Mouse (Mus musculus): ENCODE results near the gene Gpat3. TPM values are rescaled to one million over a fixed set of nuclear protein-coding genes. Genes with fewer than 3 reads are reported as not detected.

Gene Gpat3
- polyA plus RNA-seq, 1 experiment, result 4.7 TPM

- Histone ChIP-seq H3K27me3 (ENCODE audit: control insufficient read depth, insufficient read depth, insufficient read length) (no peaks in the 10 kb centered on the region), H3K36me3 (ENCODE audit: control insufficient read depth, insufficient read depth) (no peaks in the 10 kb centered on the region), H3K4me2 (ENCODE audit: low read depth) (no peak overlapping the region), H3K79me2 (ENCODE audit: control insufficient read depth, insufficient read depth) (no peaks in the 10 kb centered on the region), H3K4me3 (no peak overlapping the region), H3ac (ENCODE audit: control insufficient read depth, insufficient read length) (no peak overlapping the region)
- no peak for TF ChIP-seq SRF (IDR thresholded peaks at IDR 0.05; ENCODE audit: control insufficient read depth, insufficient read length, low read depth)
- TF ChIP-seq TCF12 (IDR thresholded peaks at IDR 0.05; ENCODE audit: insufficient read depth, poor library complexity, severe bottlenecking), result no peak
Measured at GRCm38 (mm10) chr5:100871987-100872386, 26.5 kb downstream of the Gpat3 start.

GRCm38 (mm10) chr5:100874721-100875120, 29.2 kb downstream of the Gpat3 start:
- Histone ChIP-seq H3K36me3 (ENCODE audit: control insufficient read depth, insufficient read depth) (no peaks in the 10 kb centered on the region), H3K79me2 (ENCODE audit: control insufficient read depth, insufficient read depth) (no peaks in the 10 kb centered on the region), H3ac (ENCODE audit: control insufficient read depth, insufficient read length) (no peak overlapping the region), H3K4me3 (no peak overlapping the region), H3K4me2 (ENCODE audit: low read depth) (no peak overlapping the region), H3K27me3 (ENCODE audit: control insufficient read depth, insufficient read depth, insufficient read length) (no peaks in the 10 kb centered on the region)
- no peak for TF ChIP-seq TCF3 (IDR thresholded peaks at IDR 0.05; ENCODE audit: insufficient read length, low read depth)
- no peak for TF ChIP-seq SRF (IDR thresholded peaks at IDR 0.05; ENCODE audit: control insufficient read depth, insufficient read length, low read depth)
- TF ChIP-seq MAX (IDR thresholded peaks at IDR 0.05; ENCODE audit: low read depth), result no peak
- TF ChIP-seq TCF12 (IDR thresholded peaks at IDR 0.05; ENCODE audit: insufficient read depth, poor library complexity, severe bottlenecking), result no peak
- TF ChIP-seq MYOD1 (IDR thresholded peaks at IDR 0.05; ENCODE audit: control insufficient read depth in 1 of 3, insufficient read length in 2 of 3, low read depth in 2 of 3), result no peak
- no peak for TF ChIP-seq E2F4 (IDR thresholded peaks at IDR 0.05; ENCODE audit: insufficient read depth)
- no peak for TF ChIP-seq REST (IDR thresholded peaks at IDR 0.05; ENCODE audit: insufficient read depth, insufficient read length)
- no peak for TF ChIP-seq POLR2A (IDR thresholded peaks at IDR 0.05; ENCODE audit: insufficient read length, low read depth)
- TF ChIP-seq POLR2AphosphoS2 (IDR thresholded peaks at IDR 0.05; ENCODE audit: insufficient read length, low read depth), result no peak
- no peak for TF ChIP-seq MYOG (IDR thresholded peaks at IDR 0.05; ENCODE audit: control insufficient read depth in 1 of 3, insufficient read depth in 1 of 3, insufficient read length in 2 of 3, low read depth in 2 of 3)

GRCm38 (mm10) chr5:100875180-100875579, 29.7 kb downstream of the Gpat3 start:
- Histone ChIP-seq H3ac (ENCODE audit: control insufficient read depth, insufficient read length) (no peak overlapping the region), H3K4me2 (ENCODE audit: low read depth) (no peak overlapping the region), H3K4me3 (no peak overlapping the region), H3K27me3 (ENCODE audit: control insufficient read depth, insufficient read depth, insufficient read length) (no peaks in the 10 kb centered on the region), H3K36me3 (ENCODE audit: control insufficient read depth, insufficient read depth) (no peaks in the 10 kb centered on the region), H3K79me2 (ENCODE audit: control insufficient read depth, insufficient read depth) (no peaks in the 10 kb centered on the region)
- TF ChIP-seq MAX (IDR thresholded peaks at IDR 0.05; ENCODE audit: low read depth) (no peak), SRF (IDR thresholded peaks at IDR 0.05; ENCODE audit: control insufficient read depth, insufficient read length, low read depth) (no peak), MYOG (IDR thresholded peaks at IDR 0.05; ENCODE audit: control insufficient read depth in 1 of 3, insufficient read depth in 1 of 3, insufficient read length in 2 of 3, low read depth in 2 of 3) (no peak), E2F4 (IDR thresholded peaks at IDR 0.05; ENCODE audit: insufficient read depth) (no peak), MYOD1 (IDR thresholded peaks at IDR 0.05; ENCODE audit: control insufficient read depth in 1 of 3, insufficient read length in 2 of 3, low read depth in 2 of 3) (no peak)

- TF ChIP-seq REST (IDR thresholded peaks at IDR 0.05; ENCODE audit: insufficient read depth, insufficient read length) (no peak), POLR2AphosphoS2 (IDR thresholded peaks at IDR 0.05; ENCODE audit: insufficient read length, low read depth) (no peak), MYOG (IDR thresholded peaks at IDR 0.05; ENCODE audit: control insufficient read depth in 1 of 3, insufficient read depth in 1 of 3, insufficient read length in 2 of 3, low read depth in 2 of 3) (no peak)
Measured at GRCm38 (mm10) chr5:100877021-100877420, 31.5 kb downstream of the Gpat3 start.

DNA sequence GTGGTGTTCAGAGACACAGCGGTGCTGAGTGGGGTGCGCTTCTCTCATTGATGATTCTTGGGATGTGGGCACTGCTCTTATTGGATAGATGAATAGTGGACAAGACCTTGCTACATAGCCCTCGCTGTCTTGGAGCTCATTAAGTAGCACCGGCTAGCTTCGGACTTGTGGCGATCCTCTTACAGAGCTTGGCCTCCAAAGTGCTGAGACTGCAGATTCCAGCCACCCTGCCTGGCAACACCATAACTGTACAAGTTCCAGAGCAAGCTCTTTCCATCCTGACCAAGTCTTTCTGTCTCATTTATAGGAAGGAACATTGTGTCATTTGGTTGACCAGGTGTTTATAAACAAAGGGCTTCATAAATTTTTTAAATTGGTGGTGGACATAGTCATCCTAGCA, 39.7 kb downstream of the Gpat3 start:
- TF ChIP-seq USF1 (IDR thresholded peaks at IDR 0.05; ENCODE audit: low read depth) (no peak), MYOG (IDR thresholded peaks at IDR 0.05; ENCODE audit: control insufficient read depth in 1 of 3, insufficient read depth in 1 of 3, insufficient read length in 2 of 3, low read depth in 2 of 3) (no peak), POLR2A (IDR thresholded peaks at IDR 0.05; ENCODE audit: insufficient read length, low read depth) (no peak), MYOD1 (IDR thresholded peaks at IDR 0.05; ENCODE audit: control insufficient read depth in 1 of 3, insufficient read length in 2 of 3, low read depth in 2 of 3) (no peak), E2F4 (IDR thresholded peaks at IDR 0.05; ENCODE audit: insufficient read depth) (no peak), TCF12 (IDR thresholded peaks at IDR 0.05; ENCODE audit: insufficient read depth, poor library complexity, severe bottlenecking) (no peak), TCF3 (IDR thresholded peaks at IDR 0.05; ENCODE audit: insufficient read length, low read depth) (no peak), SRF (IDR thresholded peaks at IDR 0.05; ENCODE audit: control insufficient read depth, insufficient read length, low read depth) (no peak), CEBPB (IDR thresholded peaks at IDR 0.05; ENCODE audit: insufficient read depth, poor library complexity, severe bottlenecking) (no peak), MAX (IDR thresholded peaks at IDR 0.05; ENCODE audit: low read depth) (no peak), REST (IDR thresholded peaks at IDR 0.05; ENCODE audit: insufficient read depth, insufficient read length) (no peak), POLR2AphosphoS2 (IDR thresholded peaks at IDR 0.05; ENCODE audit: insufficient read length, low read depth) (no peak)

More at GRCm38 (mm10) chr5:100877021-100877420, 31.5 kb downstream of the Gpat3 start:
- no peaks in the 10 kb centered on the region for H3K79me2 ChIP-seq (ENCODE audit: control insufficient read depth, insufficient read depth)
- no peak overlapping the region for H3K4me2 ChIP-seq (ENCODE audit: low read depth)
- no peak overlapping the region for H3ac ChIP-seq (ENCODE audit: control insufficient read depth, insufficient read length)
- no peaks in the 10 kb centered on the region for H3K36me3 ChIP-seq (ENCODE audit: control insufficient read depth, insufficient read depth)
- H3K27me3 ChIP-seq (ENCODE audit: control insufficient read depth, insufficient read depth, insufficient read length), result no peaks in the 10 kb centered on the region
- H3K4me3 ChIP-seq, result no peak overlapping the region

More for the DNA sequence above, 39.7 kb downstream of the Gpat3 start:
- Histone ChIP-seq H3K79me2 (ENCODE audit: control insufficient read depth, insufficient read depth) (no peaks in the 10 kb centered on the region), H3ac (ENCODE audit: control insufficient read depth, insufficient read length) (no peak overlapping the region), H3K27me3 (ENCODE audit: control insufficient read depth, insufficient read depth, insufficient read length) (no peaks in the 10 kb centered on the region), H3K4me2 (ENCODE audit: low read depth) (no peak overlapping the region), H3K4me3 (no peak overlapping the region), H3K36me3 (ENCODE audit: control insufficient read depth, insufficient read depth) (no peaks in the 10 kb centered on the region)

All from myocyte (in vitro differentiated cells).